ENCODE assay signal across 31 mouse cellular contexts in genomic region chr19:12818507-12818906, GRCm38 (mm10). TPM values are rescaled to one million over a fixed set of nuclear protein-coding genes. Genes with fewer than 3 reads are reported as not detected.
A peak's percentile ranks its signal among the peaks of the same experiment; 100 is the strongest.
DNase-seq lines count a peak whose midpoint lies in the region; ATAC-seq and TF ChIP-seq lines count a peak whose summit lies in the region.
"Had no signal": no experiment of that assay in that cellular context is flagged by ENCODE, and none has a peak within 500 bp of the region (broad histone marks: within the 10 kb centered on the region; RNA-seq: fewer than 3 reads in every experiment).

No protein-coding gene starts in this region.

- H3K4me1 ChIP-seq in hindbrain, postnatal 0 days (ENCODE audit: insufficient read depth, low read length) = no peaks in the 10 kb centered on the region
- H3K4me1 ChIP-seq in forebrain, embryonic 15.5 days = no peaks in the 10 kb centered on the region
- H3K4me1 ChIP-seq in hindbrain, embryonic 11.5 days (replicated peaks; ENCODE audit: control insufficient read depth, insufficient read depth, low read length) = no peaks in the 10 kb centered on the region
- H3K4me1 ChIP-seq: embryonic facial prominence, embryonic 12.5 days; embryonic facial prominence, embryonic 15.5 days; hindbrain, embryonic 13.5 days had no signal

- H3K27me3 ChIP-seq in hindbrain, postnatal 0 days (ENCODE audit: insufficient read depth, low read length) = no peaks in the 10 kb centered on the region
- no peaks in the 10 kb centered on the region for H3K27me3 ChIP-seq in forebrain, embryonic 15.5 days
- H3K27me3 ChIP-seq in hindbrain, embryonic 11.5 days (ENCODE audit: control insufficient read depth, insufficient read depth, low read length) = no peaks in the 10 kb centered on the region
- H3K27me3 ChIP-seq: embryonic facial prominence, embryonic 12.5 days; embryonic facial prominence, embryonic 15.5 days; hindbrain, embryonic 13.5 days had no signal

- H3K9ac ChIP-seq in hindbrain, postnatal 0 days (replicated peaks; ENCODE audit: low read length) = no peak overlapping the region
- H3K9ac ChIP-seq in forebrain, embryonic 15.5 days (replicated peaks) = no peak overlapping the region
- H3K9ac ChIP-seq in hindbrain, embryonic 11.5 days (ENCODE audit: low read depth, low read length) = no peak overlapping the region
- H3K9ac ChIP-seq: embryonic facial prominence, embryonic 12.5 days; embryonic facial prominence, embryonic 15.5 days; hindbrain, embryonic 13.5 days had no signal

- no peak overlapping the region for H3K4me2 ChIP-seq in hindbrain, postnatal 0 days (ENCODE audit: low read depth, low read length)
- H3K4me2 ChIP-seq in forebrain, embryonic 15.5 days (replicated peaks) = no peak overlapping the region
- H3K4me2 ChIP-seq in hindbrain, embryonic 11.5 days (replicated peaks; ENCODE audit: low read depth, low read length) = no peak overlapping the region
- H3K4me2 ChIP-seq: embryonic facial prominence, embryonic 12.5 days; embryonic facial prominence, embryonic 15.5 days; heart, embryonic 11.5 days; hindbrain, embryonic 13.5 days had no signal

- peaks cover 10% of the 10 kb centered on the region for H3K36me3 ChIP-seq in macrophage (ENCODE audit: inconsistent target)
- H3K36me3 ChIP-seq in hindbrain, postnatal 0 days (ENCODE audit: insufficient read depth, low read length) = no peaks in the 10 kb centered on the region
- H3K36me3 ChIP-seq in forebrain, embryonic 15.5 days = no peaks in the 10 kb centered on the region
- H3K36me3 ChIP-seq in hindbrain, embryonic 11.5 days (ENCODE audit: control insufficient read depth, insufficient read depth, low read length) = no peaks in the 10 kb centered on the region
- H3K36me3 ChIP-seq: embryonic facial prominence, embryonic 12.5 days; embryonic facial prominence, embryonic 15.5 days; hindbrain, embryonic 13.5 days had no signal

- H3K4me3 ChIP-seq in macrophage (ENCODE audit: inconsistent target) = no peak overlapping the region
- no peak overlapping the region for H3K4me3 ChIP-seq in hindbrain, postnatal 0 days (ENCODE audit: low read length)
- H3K4me3 ChIP-seq in forebrain, embryonic 15.5 days = no peak overlapping the region
- H3K4me3 ChIP-seq in hindbrain, embryonic 11.5 days (ENCODE audit: low read depth, low read length) = no peak overlapping the region
- H3K4me3 ChIP-seq: embryonic facial prominence, embryonic 12.5 days; embryonic facial prominence, embryonic 15.5 days; hindbrain, embryonic 13.5 days had no signal

- DNase-seq in spleen, postnatal 36 days (ENCODE audit: low spot score in 2 of 2) = peak; percentile 27 to 29
- DNase-seq in spleen, postnatal 4 days (ENCODE audit: low spot score in 2 of 2) = no peak
- DNase-seq in hindbrain, postnatal 0 days (ENCODE audit: low spot score) = no peak
- DNase-seq in hindbrain, embryonic 11.5 days (ENCODE audit: low spot score) = no peak
- DNase-seq in right cerebral cortex, adult 2 months (ENCODE audit: low spot score in 2 of 2) = no peak
- DNase-seq: adrenal gland, adult 8-10 months; adrenal gland, postnatal 36 days; cerebellum, adult 18-20 months; cerebellum, adult 9-10 months; cerebellum, postnatal 14 days; gastrocnemius, postnatal 25 days had no signal

- ATAC-seq in monocyte, adult 5-6 weeks (replicated peaks; ENCODE audit: insufficient number of reproducible peaks, low FRiP score, low TSS enrichment, poor library complexity, severe bottlenecking) = peak; percentile 27; the same call in 1 of the 2 replicates
- ATAC-seq in hindbrain, postnatal 0 days = no peak
- ATAC-seq in forebrain, embryonic 15.5 days (replicated peaks) = no peak
- no peak for ATAC-seq in hindbrain, embryonic 11.5 days (ENCODE audit: low FRiP score)
- ATAC-seq: activated CD4-positive, CD25-positive, alpha-beta regulatory T cell, adult 4 months; forebrain, embryonic 14.5 days; hindbrain, embryonic 16.5 days had no signal

- H3K27ac ChIP-seq in macrophage = peak overlapping the region; percentile 54
- no peak overlapping the region for H3K27ac ChIP-seq in hindbrain, postnatal 0 days
- no peak overlapping the region for H3K27ac ChIP-seq in forebrain, embryonic 15.5 days (replicated peaks)
- H3K27ac ChIP-seq in hindbrain, embryonic 11.5 days (ENCODE audit: low read depth, low read length) = no peak overlapping the region
- H3K27ac ChIP-seq: embryonic facial prominence, embryonic 12.5 days; embryonic facial prominence, embryonic 15.5 days; hindbrain, embryonic 13.5 days had no signal

- H3K9me3 ChIP-seq in hindbrain, postnatal 0 days (ENCODE audit: low read length) = no peaks in the 10 kb centered on the region
- no peaks in the 10 kb centered on the region for H3K9me3 ChIP-seq in forebrain, embryonic 15.5 days
- no peaks in the 10 kb centered on the region for H3K9me3 ChIP-seq in hindbrain, embryonic 11.5 days (ENCODE audit: control insufficient read depth, low read length)
- H3K9me3 ChIP-seq: embryonic facial prominence, embryonic 12.5 days; embryonic facial prominence, embryonic 15.5 days; hindbrain, embryonic 13.5 days had no signal

- no peak for TF ChIP-seq CTCF in hindbrain, postnatal 0 days (IDR thresholded peaks at IDR 0.05; ENCODE audit: low read depth)

- peaks cover 82% of the 10 kb centered on the region for H3K79me2 ChIP-seq in macrophage (ENCODE audit: inconsistent target)

- WGBS in macrophage (ENCODE audit: missing documents) = 8% methylated on average over 1 of the region's 1 CpGs
- WGBS in hindbrain, postnatal 0 days = 91% methylated on average over 1 of the region's 1 CpGs
- 90% methylated on average over 1 of the region's 1 CpGs for WGBS in forebrain, embryonic 15.5 days
- WGBS in hindbrain, embryonic 11.5 days = 89% methylated on average over 1 of the region's 1 CpGs

RNA-seq across cellular contexts. Expression of gene Lpxn, which starts 22.5 kb away (rescaled TPM):
- 100 to 1,000 TPM in 3 of 26 experiments, 10 to 100 TPM in 23; 15.7 to 110 (median 77.8) TPM for total RNA-seq in macrophage (2018; cell fraction: chromatin; rRNA removed)
- total RNA-seq in macrophage (2018; cell fraction: cytosol; rRNA removed) = 100 to 1,000 TPM in 20 of 26 experiments, 10 to 100 TPM in 6; 70.1 to 159 (median 117) TPM
- total RNA-seq in macrophage (2018; cell fraction: nucleus; rRNA removed) = 100 to 1,000 TPM in 9 of 26 experiments, 10 to 100 TPM in 17; 36.5 to 139 (median 79.4) TPM
- 84.8 to 185 TPM (median 109 TPM) in 3 replicates for polyA plus RNA-seq in macrophage (2018)
- total RNA-seq in monocyte, adult 5-6 weeks (2017) = 25.8 to 41.6 TPM (median 26.1 TPM) in 3 replicates
- 0.83 and 1.8 TPM in 2 replicates for total RNA-seq in hindbrain, postnatal 0 days (2014; rRNA removed)
- 1.1 and 1.2 TPM in 2 replicates for polyA plus RNA-seq in hindbrain, postnatal 0 days (2015; fragmentation: Nextera tagmentation; extraction: Ambion mirVana)
- 0.68 and 0.98 TPM in 2 replicates for polyA plus RNA-seq in forebrain, embryonic 15.5 days (2015; fragmentation: Nextera tagmentation; extraction: Ambion mirVana)
- polyA plus RNA-seq in hindbrain, embryonic 11.5 days (2014; fragmentation: Nextera tagmentation; extraction: Ambion mirVana) = 1.4 TPM in 2 replicates

RNA-seq across cellular contexts. Expression of gene Zfp91, which starts 22.6 kb away (rescaled TPM):
- 100 to 1,000 TPM in 3 of 26 experiments, 10 to 100 TPM in 23; 36.6 to 109 (median 66.1) TPM for total RNA-seq in macrophage (2018; cell fraction: chromatin; rRNA removed)
- 10 to 100 TPM; 43.8 to 80.1 (median 68.6) TPM for total RNA-seq in macrophage (2018; cell fraction: cytosol; rRNA removed)
- total RNA-seq in macrophage (2018; cell fraction: nucleus; rRNA removed) = 100 to 1,000 TPM in 3 of 26 experiments, 10 to 100 TPM in 23; 39.4 to 128 (median 62.4) TPM
- 50.8 to 76.2 TPM (median 59.4 TPM) in 3 replicates for polyA plus RNA-seq in macrophage (2018)
- 101 to 112 TPM (median 106 TPM) in 3 replicates for total RNA-seq in monocyte, adult 5-6 weeks (2017)
- total RNA-seq in hindbrain, postnatal 0 days (2014; rRNA removed) = 42.5 and 49.1 TPM in 2 replicates
- polyA plus RNA-seq in hindbrain, postnatal 0 days (2015; fragmentation: Nextera tagmentation; extraction: Ambion mirVana) = 13.4 and 14.1 TPM in 2 replicates
- polyA plus RNA-seq in forebrain, embryonic 15.5 days (2015; fragmentation: Nextera tagmentation; extraction: Ambion mirVana) = 15.6 and 15.9 TPM in 2 replicates
- 12.2 and 15.8 TPM in 2 replicates for polyA plus RNA-seq in hindbrain, embryonic 11.5 days (2014; fragmentation: Nextera tagmentation; extraction: Ambion mirVana)

RNA-seq across cellular contexts. Expression of gene Gm5244, which starts 28.0 kb away (rescaled TPM):
- 10 to 100 TPM in 8 of 26 experiments, 1 to 10 TPM in 16, not detected in 2; 1.3 to 19.9 (median 8.2) TPM for total RNA-seq in macrophage (2018; cell fraction: chromatin; rRNA removed)
- total RNA-seq in macrophage (2018; cell fraction: cytosol; rRNA removed) = under 1 TPM in 5 of 26 experiments, not detected in 21; 0.29 to 0.88 (median 0.36) TPM
- total RNA-seq in macrophage (2018; cell fraction: nucleus; rRNA removed) = 1 to 10 TPM in 17 of 26 experiments, under 1 TPM in 2, not detected in 7; 0.92 to 5.0 (median 2.5) TPM
- polyA plus RNA-seq in macrophage (2018) = not detected in 3 replicates
- 1.4 to 4.1 TPM in 2 of 3 replicates, not detected in the other for total RNA-seq in monocyte, adult 5-6 weeks (2017)
- total RNA-seq in hindbrain, postnatal 0 days (2014; rRNA removed) = not detected in 2 replicates
- not detected in 2 replicates for polyA plus RNA-seq in hindbrain, postnatal 0 days (2015; fragmentation: Nextera tagmentation; extraction: Ambion mirVana)
- not detected in 2 replicates for polyA plus RNA-seq in forebrain, embryonic 15.5 days (2015; fragmentation: Nextera tagmentation; extraction: Ambion mirVana)
- polyA plus RNA-seq in hindbrain, embryonic 11.5 days (2014; fragmentation: Nextera tagmentation; extraction: Ambion mirVana) = not detected in 2 replicates
- total RNA-seq: adrenal gland, adult 8-10 months; adrenal gland, postnatal 36 days; gastrocnemius, adult 8-10 months; gastrocnemius, postnatal 25 days; heart, adult 8-10 months; heart, postnatal 25 days; hematopoietic stem cell, adult 5-6 weeks; MEL had no signal
- polyA plus RNA-seq: activated CD4-positive, CD25-positive, alpha-beta regulatory T cell, adult 4 months; embryonic facial prominence, embryonic 12.5 days; embryonic facial prominence, embryonic 15.5 days; forebrain, embryonic 11.5 days; forebrain, embryonic 14.5 days; gonadal fat pad, adult 2 months; heart, embryonic 11.5 days; heart, embryonic 14.5 days; heart, postnatal 0 days; hindbrain, embryonic 13.5 days; hindbrain, embryonic 16.5 days; intestine, embryonic 14.5 days had no signal

RNA-seq across cellular contexts. Expression of gene Olfr1444, which starts 38.6 kb away (rescaled TPM):
- 1 to 10 TPM in 24 of 26 experiments, under 1 TPM in 2; 0.46 to 5.2 (median 3.3) TPM for total RNA-seq in macrophage (2018; cell fraction: chromatin; rRNA removed)
- under 1 TPM in 25 of 26 experiments, not detected in 1; 0.05 to 0.55 (median 0.26) TPM for total RNA-seq in macrophage (2018; cell fraction: cytosol; rRNA removed)
- 1 to 10 TPM in 23 of 26 experiments, under 1 TPM in 3; 0.52 to 5.1 (median 2.5) TPM for total RNA-seq in macrophage (2018; cell fraction: nucleus; rRNA removed)
- 0.14 to 0.44 TPM (median 0.25 TPM) in 3 replicates for polyA plus RNA-seq in macrophage (2018)
- total RNA-seq in monocyte, adult 5-6 weeks (2017) = not detected in 3 replicates
- total RNA-seq in hindbrain, postnatal 0 days (2014; rRNA removed) = not detected in 2 replicates
- polyA plus RNA-seq in hindbrain, postnatal 0 days (2015; fragmentation: Nextera tagmentation; extraction: Ambion mirVana) = not detected in 2 replicates
- polyA plus RNA-seq in forebrain, embryonic 15.5 days (2015; fragmentation: Nextera tagmentation; extraction: Ambion mirVana) = not detected in 2 replicates
- not detected in 2 replicates for polyA plus RNA-seq in hindbrain, embryonic 11.5 days (2014; fragmentation: Nextera tagmentation; extraction: Ambion mirVana)
- total RNA-seq: adrenal gland, adult 8-10 months; adrenal gland, postnatal 36 days; gastrocnemius, adult 8-10 months; gastrocnemius, postnatal 25 days; heart, adult 8-10 months; heart, postnatal 25 days; hematopoietic stem cell, adult 5-6 weeks; MEL had no signal
- polyA plus RNA-seq: embryonic facial prominence, embryonic 12.5 days; embryonic facial prominence, embryonic 15.5 days; forebrain, embryonic 11.5 days; forebrain, embryonic 14.5 days; gonadal fat pad, adult 2 months; heart, embryonic 11.5 days; heart, embryonic 14.5 days; heart, postnatal 0 days; hindbrain, embryonic 13.5 days; hindbrain, embryonic 16.5 days; intestine, embryonic 14.5 days had no signal

RNA-seq across cellular contexts. Expression of gene Cntf, which starts 53.1 kb away (rescaled TPM):
- 10 to 100 TPM in 1 of 26 experiments, 1 to 10 TPM in 25; 1.2 to 10.7 (median 3.9) TPM for total RNA-seq in macrophage (2018; cell fraction: chromatin; rRNA removed)
- 1 to 10 TPM in 2 of 26 experiments, under 1 TPM in 24; 0.17 to 1.6 (median 0.43) TPM for total RNA-seq in macrophage (2018; cell fraction: cytosol; rRNA removed)
- 10 to 100 TPM in 2 of 26 experiments, 1 to 10 TPM in 24; 1.3 to 12.8 (median 2.9) TPM for total RNA-seq in macrophage (2018; cell fraction: nucleus; rRNA removed)
- polyA plus RNA-seq in macrophage (2018) = 0.42 to 0.85 TPM (median 0.52 TPM) in 3 replicates
- total RNA-seq in monocyte, adult 5-6 weeks (2017) = 2.2 to 4.7 TPM (median 3.5 TPM) in 3 replicates
- total RNA-seq in hindbrain, postnatal 0 days (2014; rRNA removed) = 0.42 and 1.3 TPM in 2 replicates
- 0.83 and 1.5 TPM in 2 replicates for polyA plus RNA-seq in hindbrain, postnatal 0 days (2015; fragmentation: Nextera tagmentation; extraction: Ambion mirVana)
- 1.2 and 2.0 TPM in 2 replicates for polyA plus RNA-seq in forebrain, embryonic 15.5 days (2015; fragmentation: Nextera tagmentation; extraction: Ambion mirVana)
- 1.1 and 1.2 TPM in 2 replicates for polyA plus RNA-seq in hindbrain, embryonic 11.5 days (2014; fragmentation: Nextera tagmentation; extraction: Ambion mirVana)
- polyA plus RNA-seq: intestine, embryonic 14.5 days had no signal

Comparison
In these comparisons a context has a peak if more than half of its experiments do, and no peak if none do; other contexts are left out.
1. DNase-seq: peak in spleen, postnatal 36 days (2 of 2); none in spleen, postnatal 4 days (0 of 2), hindbrain, postnatal 0 days (single experiment), hindbrain, embryonic 11.5 days (single experiment) and right cerebral cortex, adult 2 months (0 of 2).
2. RNA of gene Lpxn, which starts 22.5 kb away (polyA plus RNA-seq): 84.8 to 185 TPM in macrophage; 1.4 TPM in hindbrain, embryonic 11.5 days, 1.1 to 1.2 TPM in hindbrain, postnatal 0 days and 0.68 to 0.98 TPM in forebrain, embryonic 15.5 days; every median in the first group is over 10 times any median in the second.